Mouse (Mus musculus) right cerebral cortex, adult 18-20 months (tissue): Measurements from ENCODE around the gene Jaml.

Experiments used
- DNase-seq: peaks from one replicate; pipeline ENCODE4 v3.0.0; 2022; ENCODE audit warnings: mixed read lengths

The Jaml gene

DNA sequence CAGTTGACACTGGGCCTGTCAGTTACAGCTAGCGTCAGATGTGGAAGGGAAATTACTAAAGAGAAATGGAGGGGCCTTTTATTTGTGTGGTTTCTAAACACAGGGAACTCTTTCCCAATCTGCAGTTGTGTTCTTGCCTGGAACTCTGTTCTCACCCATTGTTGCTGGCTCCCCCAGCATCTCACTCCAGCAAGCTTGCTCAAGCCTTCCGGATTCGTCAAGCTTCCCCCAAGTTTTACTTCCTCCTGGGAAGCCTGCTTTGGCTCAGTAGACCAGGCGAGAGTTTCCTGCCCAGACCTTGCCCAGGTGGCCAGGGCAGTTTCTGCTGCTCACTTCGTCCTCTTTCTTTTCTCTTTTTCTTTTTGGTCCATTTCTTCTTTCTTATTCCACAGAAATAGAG is 5.6 kb downstream of the Jaml start:
- no peak for DNase-seq

DNA sequence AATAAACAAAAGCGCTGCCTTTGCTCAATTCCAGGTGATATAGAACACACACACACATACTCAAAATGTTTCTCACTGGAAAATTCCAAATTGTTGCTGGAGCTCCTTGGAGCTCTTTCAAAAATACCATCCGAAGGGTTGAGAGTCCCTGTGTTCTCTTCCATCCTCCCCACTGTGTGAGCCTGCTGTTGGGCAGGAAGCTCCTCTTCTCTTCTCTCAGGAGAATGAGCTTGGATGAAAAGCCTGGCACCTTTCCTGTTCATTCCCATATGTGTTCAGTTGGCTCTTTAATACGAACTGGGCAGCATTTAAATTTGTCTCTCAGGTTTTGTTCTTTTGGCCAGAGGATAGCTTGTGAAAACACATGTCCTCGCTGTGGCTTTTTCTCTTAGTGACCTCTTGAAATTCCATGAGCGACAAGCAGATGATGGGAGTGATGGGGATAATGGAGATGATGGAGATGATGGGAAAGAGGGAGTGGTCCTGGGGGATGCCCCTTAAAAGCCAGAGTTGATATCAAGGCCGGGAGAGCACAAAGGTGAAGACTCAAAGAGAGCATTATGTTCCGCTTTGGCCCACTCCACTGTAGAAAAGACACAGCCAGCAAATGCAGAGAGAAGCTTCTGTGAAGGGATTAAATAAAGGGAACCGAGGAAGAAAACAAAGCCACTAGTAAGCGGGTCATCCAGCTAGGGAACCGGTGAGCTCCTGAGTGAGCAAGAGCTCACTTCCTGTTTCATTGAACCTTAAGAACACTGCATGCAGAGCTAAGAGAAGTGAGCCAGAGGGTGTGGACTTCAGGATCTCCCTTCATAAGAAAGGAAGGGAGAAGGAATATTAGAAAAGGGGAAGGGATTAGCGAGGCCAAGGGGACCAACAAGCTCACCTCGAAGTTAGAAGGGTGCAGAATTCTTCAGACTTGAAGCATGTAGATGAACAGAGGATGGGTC is 7.0 kb downstream of the Jaml start:
- DNase-seq: no peak

DNA sequence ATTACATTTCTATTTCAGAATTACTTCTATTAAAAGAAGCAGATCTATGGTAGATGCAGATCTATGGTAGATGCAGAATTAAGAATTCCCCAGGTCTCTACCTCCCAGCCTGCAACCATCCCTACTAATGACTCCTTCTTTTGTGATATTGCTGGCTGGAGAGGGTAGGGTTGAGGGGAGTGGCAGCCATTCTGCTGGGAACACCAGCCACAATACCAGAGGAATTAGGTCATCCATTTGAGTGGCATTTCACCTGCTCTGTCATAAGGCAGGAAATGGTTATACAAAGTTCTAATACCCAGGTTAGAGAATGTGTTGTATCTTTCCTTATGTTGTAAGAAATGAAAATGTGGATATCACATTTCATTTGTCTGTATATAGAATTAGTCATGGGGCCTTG is 9.1 kb downstream of the Jaml start:
- DNase-seq: no peak

DNA sequence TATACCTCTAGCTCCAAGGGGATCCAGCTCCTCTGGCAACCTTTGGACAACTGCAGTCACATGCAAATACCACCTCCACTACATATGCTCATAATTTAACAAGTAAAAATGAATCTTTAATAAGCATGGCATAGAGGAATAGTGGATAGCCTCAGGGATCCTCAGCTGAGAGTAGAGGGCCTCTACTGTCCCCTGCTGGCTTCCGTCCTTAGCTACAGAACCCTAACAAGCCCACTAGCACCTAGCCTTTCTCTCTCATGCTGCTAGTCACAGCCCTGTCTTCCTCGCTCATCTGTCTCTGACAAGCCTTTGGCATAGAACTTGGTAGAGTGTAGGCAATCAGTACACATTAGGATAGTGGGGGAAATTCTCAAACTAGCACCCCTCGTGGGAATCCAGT is 11.8 kb downstream of the Jaml start:
- DNase-seq: no peak

DNA sequence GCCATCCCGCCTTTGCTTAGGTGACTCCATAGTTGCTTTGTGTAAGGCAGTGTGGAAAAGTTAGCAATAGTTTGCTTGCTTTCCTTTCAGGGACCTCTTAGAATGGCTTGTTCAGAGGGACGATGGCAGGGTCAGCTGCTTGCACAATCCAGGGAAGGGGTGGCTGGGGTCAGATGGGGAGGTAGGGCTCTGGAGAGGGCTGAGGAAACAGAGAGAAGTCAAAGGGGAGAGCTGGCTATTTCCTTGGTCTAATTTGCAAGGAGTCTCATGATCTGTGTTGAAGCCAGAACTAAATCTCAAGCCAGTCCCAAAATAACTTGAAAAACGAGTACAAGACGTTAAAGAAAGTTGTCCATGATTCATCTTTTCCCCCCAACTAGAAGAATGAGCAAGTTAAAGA is 13.7 kb downstream of the Jaml start:
- DNase-seq: no peak

DNA sequence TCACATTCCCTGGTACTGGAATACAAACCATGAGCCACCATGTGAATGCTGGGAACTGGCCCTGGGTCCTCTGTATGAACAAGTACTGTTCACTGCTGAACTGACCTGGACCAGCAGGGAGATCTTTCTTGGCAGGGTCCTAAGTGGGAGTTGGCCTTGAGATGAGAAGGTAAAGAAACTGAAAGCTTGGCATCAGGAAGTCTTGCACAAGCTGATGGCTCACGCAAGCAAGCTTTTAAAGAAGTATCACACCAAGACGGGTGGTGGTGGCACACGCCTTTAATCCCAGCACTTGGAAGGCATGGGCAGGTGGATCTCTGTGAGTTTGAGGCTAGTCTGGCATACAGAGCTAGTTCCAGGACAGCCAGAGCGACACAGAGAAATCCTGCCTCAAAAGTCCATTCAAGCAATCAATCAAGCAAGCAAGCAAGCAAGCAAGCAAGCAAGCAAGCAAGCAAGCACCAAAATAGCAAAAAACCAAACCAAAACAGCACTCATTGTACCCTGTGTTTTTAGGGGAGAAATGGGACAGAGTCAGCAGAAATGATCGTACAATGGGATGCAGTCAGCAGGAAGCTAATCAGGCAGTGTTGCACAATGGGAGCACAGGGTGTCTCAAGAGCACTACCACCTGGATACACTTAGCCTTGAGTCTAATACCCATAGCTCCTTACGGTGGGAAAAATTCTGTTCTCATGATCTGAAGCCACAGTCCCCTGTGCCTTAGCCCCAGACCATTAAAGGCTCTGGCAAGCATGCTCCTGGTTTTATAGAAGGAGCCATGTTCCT is 16.4 kb downstream of the Jaml start:
- no peak for DNase-seq

DNA sequence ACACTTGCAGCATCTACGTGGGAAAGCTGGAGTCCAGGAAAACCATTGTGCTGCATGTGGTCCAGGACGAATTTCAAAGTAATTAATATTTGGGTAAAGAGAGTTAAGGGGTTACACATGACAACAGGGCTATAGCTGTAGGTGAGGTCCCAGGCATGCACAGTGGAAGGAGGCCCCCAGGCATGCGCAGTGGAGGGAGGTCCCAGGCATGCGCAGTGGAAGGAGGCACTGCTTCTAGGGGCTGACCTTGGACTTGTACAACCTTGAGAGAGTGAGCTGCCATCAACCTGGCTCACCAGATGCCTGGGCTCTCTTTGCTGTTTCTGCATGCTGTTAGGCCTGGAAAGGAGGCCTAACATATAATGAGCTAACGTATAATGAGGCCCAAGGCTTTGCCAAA is 18.9 kb downstream of the Jaml start:
- DNase-seq: no peak

DNA sequence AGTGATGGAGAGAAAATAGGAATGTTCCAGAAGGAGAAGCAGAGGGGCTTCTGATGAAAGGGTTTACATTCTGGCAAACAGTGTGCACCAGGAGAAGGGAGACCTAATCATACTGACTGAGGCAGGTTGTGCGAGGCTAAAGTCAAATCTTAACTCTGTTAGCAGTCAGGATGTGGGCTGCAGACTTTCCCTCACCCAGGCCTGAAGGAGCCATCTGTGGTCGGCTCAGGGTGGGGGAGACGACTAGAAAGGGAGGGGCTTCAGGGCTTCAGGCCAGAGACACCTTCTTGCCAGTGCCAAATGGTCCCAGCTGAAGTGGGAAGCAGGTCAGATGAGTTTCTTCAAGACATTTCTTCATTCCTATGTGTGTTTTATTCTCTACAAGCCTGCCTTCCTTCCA is 19.4 kb downstream of the Jaml start:
- no peak for DNase-seq

DNA sequence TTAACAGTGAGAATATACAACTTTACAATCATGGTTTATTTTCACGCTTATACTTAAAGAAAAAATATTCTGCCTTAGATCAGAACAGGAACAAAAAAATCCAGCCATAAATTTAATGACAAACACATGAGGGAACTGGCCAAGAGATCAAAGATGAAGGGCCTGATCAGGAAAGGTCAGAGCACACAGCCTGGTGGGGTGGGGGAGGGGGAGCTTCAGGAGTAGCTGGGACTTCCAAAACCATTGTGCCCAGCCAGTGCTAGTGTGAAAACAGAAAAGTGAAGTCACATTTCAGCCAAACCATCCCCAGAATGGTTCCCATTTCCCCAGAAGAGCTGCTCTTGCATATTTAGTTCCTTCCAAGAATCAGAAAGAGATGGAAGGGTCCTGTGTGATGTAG is 23.5 kb downstream of the Jaml start:
- DNase-seq: no peak

DNA sequence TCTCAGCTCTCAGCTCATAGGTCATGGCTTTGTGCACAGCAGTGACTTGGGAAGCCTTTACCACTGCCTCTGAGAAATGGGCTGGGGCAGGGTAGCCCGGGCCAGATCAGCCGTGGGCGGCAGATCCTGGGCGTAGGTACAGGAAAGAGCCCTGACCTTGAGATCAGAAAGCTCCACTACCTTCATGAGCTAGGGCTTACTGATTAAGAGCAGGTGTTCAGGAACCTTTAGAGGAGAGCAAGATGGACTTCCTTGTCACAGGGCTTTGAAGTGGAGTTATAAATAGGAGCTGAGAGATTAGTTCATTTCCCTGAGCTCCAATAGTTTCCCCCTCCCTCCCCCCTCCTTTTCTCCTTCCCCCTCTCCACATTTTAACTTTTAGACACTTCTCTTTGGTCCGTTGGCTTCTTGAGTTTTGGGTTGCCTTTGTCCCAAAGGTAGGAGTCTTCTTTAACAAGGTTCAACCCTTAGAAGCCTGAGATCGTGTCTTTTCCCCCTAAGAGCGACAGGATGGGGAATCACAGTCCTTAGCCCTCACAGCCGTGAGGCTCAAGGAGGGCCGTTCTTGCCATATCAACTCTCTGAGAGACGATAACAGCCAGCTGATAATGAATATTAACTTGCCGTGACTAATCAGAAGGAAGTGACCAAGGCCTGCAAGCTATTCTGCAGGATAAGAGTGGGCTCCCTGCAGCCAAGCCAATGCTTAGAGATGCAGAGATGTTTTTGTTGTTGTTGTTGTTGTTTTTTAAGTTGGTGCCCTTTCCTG is 24.4 kb downstream of the Jaml start:
- no peak for DNase-seq

DNA sequence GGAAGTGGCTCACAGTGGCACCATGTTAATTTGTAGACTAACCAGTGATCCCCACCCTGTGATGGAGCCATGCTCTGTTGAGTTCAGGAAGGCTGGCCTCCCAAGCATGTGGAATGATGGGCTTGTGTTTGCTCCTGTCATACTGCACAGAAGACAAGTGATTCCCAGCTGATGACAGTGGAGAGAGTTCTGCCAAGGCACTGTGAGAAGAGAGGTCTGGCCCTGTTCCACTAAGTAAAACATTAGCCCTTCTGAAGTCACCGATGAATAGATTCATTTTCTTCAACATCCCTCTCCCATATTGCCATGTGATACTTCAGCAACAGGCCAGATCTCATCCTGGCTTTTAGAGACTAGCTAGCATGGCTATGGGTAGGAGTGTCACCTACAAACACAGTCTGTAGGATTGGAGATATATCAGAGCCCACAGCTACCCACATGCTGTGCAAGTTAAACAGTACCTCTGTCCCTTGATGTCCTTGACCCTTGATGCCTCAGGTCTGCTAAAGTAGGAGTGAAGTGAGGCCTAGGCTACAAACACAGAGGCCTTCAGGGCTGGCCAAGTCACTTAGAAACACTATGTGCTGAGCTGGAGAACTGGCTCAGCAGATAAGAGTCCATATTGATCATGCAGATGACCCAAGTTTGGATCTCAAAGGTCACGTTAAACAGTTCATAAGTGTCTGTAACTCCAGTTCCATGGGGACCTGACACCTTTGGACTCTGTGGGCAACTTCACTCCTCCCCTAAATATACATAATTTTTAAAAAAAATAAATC is 26.8 kb downstream of the Jaml start:
- no peak for DNase-seq

DNA sequence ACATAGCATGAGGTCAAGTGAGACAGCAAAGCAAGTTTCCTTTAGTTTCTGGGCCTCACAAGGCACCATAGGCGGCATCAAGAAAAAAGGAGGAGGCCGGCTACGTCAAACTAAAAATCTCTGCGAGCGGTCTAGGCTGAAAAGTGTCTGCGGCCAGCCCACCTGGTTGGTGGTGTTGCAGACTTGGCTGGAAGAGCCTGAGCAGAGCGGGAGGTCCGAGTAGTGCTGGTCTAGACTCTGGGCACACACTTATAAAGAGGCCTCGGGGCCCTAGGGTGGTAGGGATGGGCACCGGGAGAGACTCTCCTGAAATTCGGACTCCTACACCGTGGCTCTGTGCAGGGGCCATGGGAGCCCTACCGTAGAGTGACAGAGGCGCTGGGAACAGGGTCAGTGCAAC is 36.7 kb downstream of the Jaml start:
- peak; percentile 82 for DNase-seq

DNA sequence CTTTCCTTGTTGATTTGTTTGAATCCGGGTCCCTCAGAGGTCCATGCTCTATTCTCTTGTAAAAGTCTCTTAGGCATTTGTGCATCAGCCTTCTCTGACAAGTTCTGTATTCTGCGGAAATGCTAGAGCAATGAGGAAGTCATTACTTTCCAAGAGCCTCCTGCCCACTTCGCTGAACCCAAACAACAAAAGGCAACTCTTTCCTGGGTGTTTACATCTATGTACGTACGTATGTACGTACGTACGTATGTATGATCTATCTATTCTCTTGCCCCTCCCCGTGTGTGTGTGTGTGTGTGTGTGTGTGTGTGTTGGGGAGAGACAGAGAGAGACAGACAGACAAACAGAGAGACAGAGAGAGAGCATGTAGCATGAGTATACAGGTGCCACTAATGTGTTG is 37.8 kb downstream of the Jaml start:
- no peak for DNase-seq

DNA sequence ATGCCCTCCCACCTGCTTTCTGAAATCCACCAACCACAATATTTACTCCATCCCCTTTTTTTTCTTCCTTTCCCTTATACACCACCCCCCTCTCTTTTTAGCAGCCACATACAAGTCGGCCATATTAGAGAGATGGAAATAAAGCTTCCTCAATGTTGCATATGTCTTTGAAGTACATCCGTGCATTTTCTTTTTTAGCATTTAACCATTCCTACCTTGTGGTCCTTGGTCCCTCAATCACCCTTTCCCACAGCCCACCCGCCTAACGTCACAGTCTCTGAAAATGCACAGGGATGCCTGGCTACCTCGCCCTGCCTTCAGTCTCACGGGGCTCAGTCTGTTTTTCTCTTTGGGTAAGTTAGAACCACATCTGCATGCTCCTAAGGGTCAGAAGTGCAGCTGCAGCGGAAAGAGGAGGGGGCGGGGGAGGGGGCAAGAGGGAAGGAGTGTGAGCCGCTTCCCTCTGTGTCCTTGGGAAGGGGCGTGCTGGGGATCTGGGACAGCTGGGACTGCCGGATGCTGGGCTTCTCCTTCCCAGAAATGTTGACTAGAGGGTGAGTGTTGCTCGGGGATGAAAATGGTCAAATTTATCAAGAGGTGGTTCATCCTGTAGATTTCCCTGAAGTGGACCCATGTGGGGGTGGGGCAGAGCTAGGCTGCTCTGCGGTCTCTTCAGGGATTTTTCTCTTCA is 38.9 kb downstream of the Jaml start, which contains the start of gene Scn2b:
TSS of gene Scn2b (plus strand) at position 42 of the 691 bp plus-strand sequence.
- no peak for DNase-seq

DNA sequence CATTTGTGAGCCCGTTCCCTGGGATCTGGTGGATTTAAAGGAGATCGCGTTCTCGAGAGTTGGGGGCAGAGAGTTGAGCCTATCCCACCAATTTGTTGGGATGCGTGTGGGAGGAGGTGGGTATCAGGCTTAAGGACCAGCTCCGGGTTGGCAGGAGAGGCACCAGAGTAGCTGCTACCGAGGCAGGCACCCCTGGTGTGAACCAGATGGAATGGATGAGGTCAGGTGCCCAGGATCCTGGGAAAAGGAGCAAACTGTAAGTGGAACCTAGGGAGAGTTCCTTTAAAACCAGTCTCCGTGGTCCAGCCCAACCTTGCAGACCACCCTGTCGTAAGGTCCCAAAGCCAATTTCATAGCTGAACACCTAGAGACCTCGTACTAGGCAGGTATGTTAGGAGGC is 39.6 kb downstream of the Jaml start:
- no peak for DNase-seq

DNA sequence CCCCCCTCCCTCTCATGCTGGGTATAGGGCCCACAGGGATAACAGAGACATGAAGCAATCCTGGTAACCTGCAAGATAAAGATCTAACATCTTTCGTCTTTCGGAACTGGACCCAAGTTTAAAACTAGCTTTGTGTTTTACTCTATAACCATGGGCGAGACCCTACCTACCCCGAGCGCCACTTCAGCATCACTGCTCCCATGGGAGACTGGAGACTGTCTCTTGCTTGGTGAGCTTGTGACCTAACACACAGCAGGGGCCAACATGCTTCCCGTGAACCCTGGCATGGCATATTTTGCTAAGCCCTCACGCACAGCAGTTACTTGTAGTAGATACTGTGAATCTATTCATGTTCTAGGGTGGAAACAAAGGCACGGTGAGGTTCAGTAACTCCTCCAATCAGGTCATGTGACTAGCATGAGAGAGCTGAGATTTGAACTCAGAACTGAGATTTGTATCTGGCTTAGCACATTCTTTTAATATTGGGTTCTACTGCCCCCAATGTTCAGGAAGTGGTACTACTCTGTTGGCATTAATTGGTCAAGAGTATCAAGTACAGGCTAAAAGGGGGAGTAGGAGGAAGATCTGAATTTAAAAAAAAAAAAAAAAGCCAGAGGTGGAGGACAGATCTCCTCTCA is 40.5 kb downstream of the Jaml start:
- DNase-seq: no peak

DNA sequence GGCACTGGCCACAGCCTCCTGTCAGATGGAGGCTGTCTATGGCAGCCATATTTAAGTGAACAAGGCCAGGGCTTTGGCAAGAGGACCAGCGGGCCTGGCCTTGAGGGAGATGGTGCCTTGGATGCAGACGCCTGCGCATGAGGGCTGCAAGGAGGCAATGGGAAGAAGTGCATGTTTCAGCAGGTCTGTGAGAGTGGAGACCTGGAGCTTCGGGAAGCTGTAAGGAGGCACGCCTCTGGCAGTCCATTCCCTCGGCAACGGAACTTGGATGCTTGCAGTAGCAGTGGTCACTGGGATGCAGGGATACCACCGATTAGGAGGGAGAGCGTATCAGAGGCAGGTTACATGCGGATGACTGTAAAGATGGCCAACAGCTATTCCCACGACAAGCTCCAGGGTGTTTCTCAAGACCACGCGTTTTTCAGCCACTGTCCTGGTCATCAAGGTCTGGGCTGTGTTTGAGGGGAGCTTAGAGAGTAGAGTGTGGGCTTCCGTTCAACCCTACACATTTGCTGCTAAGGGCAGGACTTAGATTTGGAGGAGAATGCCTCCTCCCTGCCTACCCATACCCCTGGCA is 41.1 kb downstream of the Jaml start:
- DNase-seq: no peak

DNA sequence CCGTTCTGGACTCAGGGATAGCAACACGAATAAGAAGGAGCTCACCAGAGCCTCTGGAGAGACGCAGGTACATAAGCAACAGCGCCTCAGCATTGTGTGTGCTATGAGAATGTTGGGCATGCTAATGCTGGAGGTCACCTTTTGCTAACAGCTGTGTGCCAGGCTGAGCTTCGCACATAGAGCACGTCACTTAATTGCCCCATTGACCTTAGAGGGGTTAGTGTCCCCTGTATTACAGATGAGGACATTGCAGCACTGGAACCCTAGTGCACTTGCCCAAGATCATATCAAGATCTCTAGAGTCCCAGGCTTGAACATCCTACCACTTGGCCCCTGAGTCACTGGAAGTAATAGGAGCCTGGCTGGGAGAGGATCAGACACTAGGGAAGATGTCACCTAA is 41.6 kb downstream of the Jaml start:
- DNase-seq: no peak

DNA sequence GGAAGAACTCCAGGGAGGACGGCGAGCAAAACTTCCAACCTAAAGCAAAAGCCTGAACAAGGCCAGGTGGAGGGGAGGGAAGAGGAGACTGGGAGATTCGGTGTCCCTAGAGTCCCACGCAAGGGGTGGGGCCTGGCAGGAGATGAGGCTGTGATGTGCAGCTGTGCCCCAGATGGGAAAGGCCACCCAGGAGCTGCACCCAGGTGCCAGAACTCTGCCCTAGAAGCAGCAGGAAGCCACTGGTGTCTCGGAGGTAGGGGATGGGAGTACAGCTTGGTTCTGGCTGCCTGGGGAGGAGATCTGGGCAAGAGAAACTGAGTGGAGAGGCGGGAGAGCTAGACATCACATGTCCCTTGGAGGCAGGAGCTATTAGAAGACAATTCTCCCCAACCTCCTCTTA is 42.0 kb downstream of the Jaml start:
- DNase-seq: peak; percentile 55

DNA sequence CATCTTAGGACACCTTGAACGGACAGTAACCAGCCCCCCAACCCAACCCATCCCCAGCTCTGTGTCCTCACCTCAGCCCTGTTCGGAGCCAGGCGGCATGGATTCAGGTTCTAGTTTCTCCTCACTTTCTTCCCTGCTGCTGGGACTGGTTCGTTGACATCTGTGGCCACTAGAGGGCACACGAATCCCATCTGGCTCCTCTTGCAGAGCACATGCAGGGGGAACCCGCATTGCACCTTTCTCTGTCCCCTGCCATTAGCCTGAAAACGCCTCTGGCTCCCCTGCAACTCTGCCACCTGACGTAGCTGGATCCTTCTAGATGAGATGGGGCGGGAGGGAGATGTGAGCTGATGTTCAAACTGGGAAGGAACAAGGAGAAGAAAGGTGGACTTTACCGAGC is 42.8 kb downstream of the Jaml start:
- peak; percentile 86 for DNase-seq

DNA sequence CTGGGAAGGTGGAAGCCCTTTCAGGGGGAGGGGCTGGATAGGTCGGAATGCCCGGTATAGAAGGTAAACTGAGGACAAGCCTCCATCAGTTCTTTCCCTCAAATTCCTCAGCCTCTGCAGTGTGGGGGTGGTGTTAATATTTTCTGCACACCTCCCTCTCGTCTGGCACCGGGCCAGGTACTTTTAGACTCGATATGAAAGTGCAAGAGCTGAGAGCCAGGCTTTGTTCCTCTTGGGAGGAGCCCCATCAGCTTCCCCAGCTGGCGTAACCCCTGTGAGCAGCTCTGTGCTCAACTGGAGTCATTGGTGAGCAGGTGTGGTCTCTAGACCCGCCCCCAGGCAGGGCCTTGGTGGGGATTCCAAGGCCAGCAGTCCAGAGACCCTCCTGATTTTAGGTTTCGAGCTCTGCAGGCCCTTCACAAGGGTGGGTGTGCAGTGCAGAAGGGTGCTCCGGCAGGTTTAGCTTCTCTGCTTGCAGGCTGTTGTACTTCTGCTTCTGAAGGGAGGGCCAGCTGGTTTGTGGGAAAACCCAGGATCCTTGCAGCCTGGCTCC is 43.3 kb downstream of the Jaml start:
- peak; percentile 92 for DNase-seq
